Mouse (Mus musculus): ENCODE results near the gene Foxa3. TPM values are rescaled to one million over a fixed set of nuclear protein-coding genes. Genes with fewer than 3 reads are reported as not detected.

Gene Foxa3
- polyA plus RNA-seq, 1 experiment: not detected

DNA sequence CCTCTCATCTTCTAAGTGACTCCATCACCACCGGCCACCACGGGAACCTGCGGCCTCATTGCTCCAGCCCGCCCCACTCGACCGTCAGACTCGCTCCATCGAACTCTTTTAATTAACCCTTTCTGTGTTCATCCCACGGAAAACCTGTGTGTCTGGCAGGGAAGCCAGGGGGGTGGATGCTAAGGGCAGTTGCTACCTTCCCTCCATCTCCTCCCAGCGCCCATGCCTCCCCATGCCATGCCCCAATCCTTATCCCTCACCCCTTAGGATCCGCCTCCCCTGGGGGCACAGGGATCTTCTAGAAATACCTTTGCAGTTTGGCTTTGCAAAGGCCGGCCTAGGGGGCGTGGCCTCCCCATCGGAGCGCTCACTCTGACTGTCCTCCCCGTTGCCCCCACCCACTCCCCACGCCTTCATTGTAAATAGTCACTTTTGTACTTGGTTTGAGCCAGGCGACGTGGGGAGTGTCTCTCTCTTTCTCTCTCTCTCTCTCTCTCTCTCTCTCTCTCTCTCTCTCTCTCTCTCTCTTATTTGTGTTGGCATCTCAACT, 60.0 kb downstream of the Foxa3 start:
- Histone ChIP-seq H3K27ac (ENCODE audit: insufficient read depth, low read depth, low read length) (no peak overlapping the region), H3K4me1 (ENCODE audit: control insufficient read depth, insufficient read depth, low read length) (peaks cover 15% of the 10 kb centered on the region), H3K4me3 (ENCODE audit: insufficient read depth, low read length) (no peak overlapping the region)
- no peak for TF ChIP-seq CTCF (IDR thresholded peaks at IDR 0.05; ENCODE audit: low read depth, low read length)
- TF ChIP-seq POLR2A (IDR thresholded peaks at IDR 0.05; ENCODE audit: borderline replicate concordance, low read depth, low read length): no peak

Other genes starting within 250 kb of the Foxa3 start
- gene Psg19, start 225.0 kb downstream of the Foxa3 start, polyA plus RNA-seq (2012; ENCODE audit: insufficient read depth, insufficient read length, missing spikeins): not detected in 2 replicates
- gene Psg17, start 201.9 kb downstream of the Foxa3 start, polyA plus RNA-seq (2012; ENCODE audit: insufficient read depth, insufficient read length, missing spikeins): not detected in 2 replicates
- gene Mill2, start 183.6 kb downstream of the Foxa3 start, polyA plus RNA-seq (2012; ENCODE audit: insufficient read depth, insufficient read length, missing spikeins): 3.2 and 5.7 TPM in 2 replicates
- not detected in 2 replicates for gene Pglyrp1, start 152.2 kb downstream of the Foxa3 start, polyA plus RNA-seq (2012; ENCODE audit: insufficient read depth, insufficient read length, missing spikeins)
- gene Ccdc61, start 113.1 kb downstream of the Foxa3 start, polyA plus RNA-seq (2012; ENCODE audit: insufficient read depth, insufficient read length, missing spikeins): 18.1 and 21.2 TPM in 2 replicates
- gene Nova2, start 97.7 kb downstream of the Foxa3 start, polyA plus RNA-seq (2012; ENCODE audit: insufficient read depth, insufficient read length, missing spikeins): 0.12 TPM in 1 of 2 replicates, not detected in the other
- not detected in 2 replicates for gene Nanos2, start 36.1 kb downstream of the Foxa3 start, polyA plus RNA-seq (2012; ENCODE audit: insufficient read depth, insufficient read length, missing spikeins)
- 1.0 and 1.2 TPM in 2 replicates for gene Mypop, start 32.3 kb downstream of the Foxa3 start, polyA plus RNA-seq (2012; ENCODE audit: insufficient read depth, insufficient read length, missing spikeins)
- gene Irf2bp1, start 19.5 kb downstream of the Foxa3 start, polyA plus RNA-seq (2012; ENCODE audit: insufficient read depth, insufficient read length, missing spikeins): 16.4 and 17.5 TPM in 2 replicates
- 61.9 and 64.4 TPM in 2 replicates for gene Sympk, start 839 bp upstream of the Foxa3 start, polyA plus RNA-seq (2012; ENCODE audit: insufficient read depth, insufficient read length, missing spikeins)
- not detected in 2 replicates for gene Rsph6a, start 31.2 kb upstream of the Foxa3 start, polyA plus RNA-seq (2012; ENCODE audit: insufficient read depth, insufficient read length, missing spikeins)
- gene Dmwd, start 52.7 kb upstream of the Foxa3 start, polyA plus RNA-seq (2012; ENCODE audit: insufficient read depth, insufficient read length, missing spikeins): 1.7 and 2.6 TPM in 2 replicates
- gene Dmpk, start 60.3 kb upstream of the Foxa3 start, polyA plus RNA-seq (2012; ENCODE audit: insufficient read depth, insufficient read length, missing spikeins): 2.9 and 4.2 TPM in 2 replicates
- 0.36 and 0.44 TPM in 2 replicates for gene Six5, start 71.1 kb upstream of the Foxa3 start, polyA plus RNA-seq (2012; ENCODE audit: insufficient read depth, insufficient read length, missing spikeins)
- not detected in 2 replicates for gene Gm4969, start 94.8 kb upstream of the Foxa3 start, polyA plus RNA-seq (2012; ENCODE audit: insufficient read depth, insufficient read length, missing spikeins)
- 7.1 and 8.2 TPM in 2 replicates for gene Fbxo46, start 96.3 kb upstream of the Foxa3 start, polyA plus RNA-seq (2012; ENCODE audit: insufficient read depth, insufficient read length, missing spikeins)
- gene Qpctl, start 125.8 kb upstream of the Foxa3 start, polyA plus RNA-seq (2012; ENCODE audit: insufficient read depth, insufficient read length, missing spikeins): 10.4 and 11.8 TPM in 2 replicates
- gene Snrpd2, start 126.2 kb upstream of the Foxa3 start, polyA plus RNA-seq (2012; ENCODE audit: insufficient read depth, insufficient read length, missing spikeins): 26.4 and 27.9 TPM in 2 replicates
- not detected in 2 replicates for gene Gipr, start 142.6 kb upstream of the Foxa3 start, polyA plus RNA-seq (2012; ENCODE audit: insufficient read depth, insufficient read length, missing spikeins)
- gene Eml2, start 152.9 kb upstream of the Foxa3 start, polyA plus RNA-seq (2012; ENCODE audit: insufficient read depth, insufficient read length, missing spikeins): 12.2 and 17.8 TPM in 2 replicates
- gene Gpr4, start 189.0 kb upstream of the Foxa3 start, polyA plus RNA-seq (2012; ENCODE audit: insufficient read depth, insufficient read length, missing spikeins): not detected in 2 replicates
- gene Opa3, start 204.8 kb upstream of the Foxa3 start, polyA plus RNA-seq (2012; ENCODE audit: insufficient read depth, insufficient read length, missing spikeins): 20.0 and 22.0 TPM in 2 replicates
- 178 and 187 TPM in 2 replicates for gene Vasp, start 248.3 kb upstream of the Foxa3 start, polyA plus RNA-seq (2012; ENCODE audit: insufficient read depth, insufficient read length, missing spikeins)